Mouse (Mus musculus) C2C12 (cell line): ENCODE data around the gene Mylk3. TPM values are rescaled to one million over a fixed set of nuclear protein-coding genes. Genes with fewer than 3 reads are reported as not detected.
A peak's percentile ranks its signal among the peaks of the same experiment; 100 is the strongest.

Source experiments
- H3K27me3 ChIP-seq: one replicate; pipeline ENCODE4 v1.6.1; 2011; ENCODE audit not compliant: control insufficient read depth, insufficient read depth, insufficient read length
- H3K36me3 ChIP-seq: one replicate; pipeline ENCODE4 v1.6.1; 2011; ENCODE audit not compliant: control insufficient read depth, insufficient read depth
- H3K4me3 ChIP-seq: one replicate; pipeline ENCODE4 v1.5.1; 2011; ENCODE audit warnings: mild to moderate bottlenecking, control low read depth; ENCODE audit not compliant: poor library complexity, insufficient read depth, severe bottlenecking
- H3K79me2 ChIP-seq: one replicate; pipeline ENCODE4 v1.6.1; 2011; ENCODE audit not compliant: control insufficient read depth, insufficient read depth
- H3K79me3 ChIP-seq: one replicate; pipeline ENCODE4 v1.6.1; 2011; ENCODE audit warnings: low read depth, control low read depth
- H3ac ChIP-seq: one replicate; pipeline ENCODE3; 2011; ENCODE audit warnings: low read depth; ENCODE audit not compliant: control insufficient read depth, insufficient read length
- CEBPB ChIP-seq: IDR thresholded peaks from one replicate; pipeline ENCODE4 v1.6.1; 2011; ENCODE audit warnings: low read depth, mild to moderate bottlenecking, control low read depth, moderate library complexity
- CTCF ChIP-seq: IDR thresholded peaks from one replicate; pipeline ENCODE4 v1.5.1; 2011; ENCODE audit not compliant: control insufficient read depth, insufficient read depth, insufficient read length
- FOSL1 ChIP-seq: IDR thresholded peaks from one replicate; pipeline ENCODE4 v1.8.0; 2011; ENCODE audit warnings: mild to moderate bottlenecking, low read length; ENCODE audit not compliant: poor library complexity, insufficient read depth, severe bottlenecking
- MAX ChIP-seq: IDR thresholded peaks from one replicate; pipeline ENCODE4 v1.6.1; 2011; ENCODE audit warnings: mild to moderate bottlenecking, control low read depth
- MYOD1 ChIP-seq: IDR thresholded peaks from one replicate; pipeline ENCODE4 v1.6.1; 2011; ENCODE audit warnings: low read depth; ENCODE audit not compliant: control insufficient read depth, insufficient read length
- MYOG ChIP-seq: IDR thresholded peaks from one replicate; pipeline ENCODE4 v1.6.1; 2011; ENCODE audit not compliant: control insufficient read depth, insufficient read length; ENCODE audit errors: extremely low read depth
- USF1 ChIP-seq: IDR thresholded peaks from one replicate; pipeline ENCODE4 v1.6.1; 2011; ENCODE audit warnings: low read depth, mild to moderate bottlenecking, control low read depth, moderate library complexity
- polyA plus RNA-seq: library from polyadenylated mRNA; unstranded; fragments of >200 nt; fragmentation: generic; extraction: Trizol; gene quantifications from one replicate; pipeline ENCODE4 v1.2.1, GENCODE M21; 2012; ENCODE audit warnings: missing spikeins

Mylk3 gene
- polyA plus RNA-seq, 1 experiment: not detected

DNA sequence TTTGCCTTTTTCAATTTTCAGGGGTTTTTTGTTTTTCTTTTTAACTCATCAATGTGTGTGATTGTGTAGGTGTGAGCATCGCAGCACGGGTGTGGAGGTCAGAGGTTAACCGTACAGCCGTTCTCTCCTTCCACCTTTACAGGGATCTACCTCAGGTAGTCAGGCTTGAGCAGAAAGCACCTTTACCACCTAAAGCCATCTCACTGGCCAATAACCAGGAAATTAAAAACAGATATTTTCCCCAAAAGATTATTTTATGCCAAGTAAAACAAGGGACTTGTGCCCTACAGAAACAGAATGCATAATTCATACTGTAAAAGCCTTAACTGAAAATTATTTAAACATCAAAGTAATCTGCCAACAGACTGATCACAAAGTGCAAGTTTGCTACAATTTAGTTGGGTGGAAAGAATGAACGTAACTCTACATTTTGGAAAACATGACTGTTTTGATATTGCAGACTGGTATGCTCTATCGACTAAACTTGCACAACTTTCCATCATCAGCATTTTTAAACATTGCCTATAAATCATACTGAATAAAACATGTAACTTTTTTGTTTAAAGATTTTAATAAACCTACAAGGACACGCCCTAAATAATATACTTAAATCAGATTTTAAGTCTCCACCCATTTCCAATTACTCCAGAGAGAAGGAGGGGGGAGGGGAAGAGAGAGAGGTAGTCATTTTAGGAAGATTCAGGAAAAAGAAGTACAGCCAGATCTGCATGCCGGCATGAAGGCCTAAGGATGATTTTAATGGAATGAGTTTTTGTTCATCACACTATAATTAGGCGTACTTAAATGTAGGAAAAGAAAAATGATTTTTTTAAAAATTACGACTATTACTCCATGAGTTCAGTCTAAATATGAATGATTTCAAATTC, 45.4 kb upstream of the Mylk3 start:
- H3K36me3 ChIP-seq: no peaks in the 10 kb centered on the region
- H3K79me3 ChIP-seq: peaks cover 47% of the 10 kb centered on the region
- no peak for TF ChIP-seq USF1
- no peak for TF ChIP-seq MYOG
- no peak for TF ChIP-seq MYOD1
- TF ChIP-seq MAX: no peak
- TF ChIP-seq CTCF: no peak
- TF ChIP-seq CEBPB: no peak
- no peak for TF ChIP-seq FOSL1
- peaks cover 59% of the 10 kb centered on the region for H3K79me2 ChIP-seq
- no peaks in the 10 kb centered on the region for H3K27me3 ChIP-seq
- H3ac ChIP-seq: peak overlapping the region; percentile 7
- H3K4me3 ChIP-seq: peak overlapping the region; percentile 76

DNA sequence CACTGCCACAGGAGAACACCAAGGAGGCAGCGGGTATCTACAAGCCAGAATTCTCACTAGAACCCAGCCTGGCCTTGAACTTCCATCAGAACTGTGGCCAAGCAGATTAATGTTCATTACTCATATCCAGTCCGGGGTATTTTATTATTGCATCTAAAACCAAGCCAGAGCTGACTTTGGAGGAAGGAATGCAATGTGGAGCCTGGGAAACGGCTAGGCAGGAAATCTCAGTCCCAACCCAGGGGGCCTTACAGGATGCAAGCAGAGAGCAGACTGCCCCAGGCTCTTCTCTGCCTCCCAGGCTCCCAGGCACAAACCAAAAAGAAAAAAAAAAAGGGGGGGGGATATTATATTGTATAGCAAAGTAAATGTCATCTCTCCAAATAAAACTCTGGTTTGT, 44.7 kb upstream of the Mylk3 start:
- Histone ChIP-seq H3K79me2 (peaks cover 66% of the 10 kb centered on the region), H3K36me3 (no peaks in the 10 kb centered on the region), H3ac (no peak overlapping the region), H3K79me3 (peaks cover 54% of the 10 kb centered on the region), H3K4me3 (no peak overlapping the region), H3K27me3 (no peaks in the 10 kb centered on the region)
- TF ChIP-seq MYOG (no peak), CEBPB (no peak), USF1 (no peak), MAX (no peak), MYOD1 (no peak), CTCF (no peak), FOSL1 (no peak)

DNA sequence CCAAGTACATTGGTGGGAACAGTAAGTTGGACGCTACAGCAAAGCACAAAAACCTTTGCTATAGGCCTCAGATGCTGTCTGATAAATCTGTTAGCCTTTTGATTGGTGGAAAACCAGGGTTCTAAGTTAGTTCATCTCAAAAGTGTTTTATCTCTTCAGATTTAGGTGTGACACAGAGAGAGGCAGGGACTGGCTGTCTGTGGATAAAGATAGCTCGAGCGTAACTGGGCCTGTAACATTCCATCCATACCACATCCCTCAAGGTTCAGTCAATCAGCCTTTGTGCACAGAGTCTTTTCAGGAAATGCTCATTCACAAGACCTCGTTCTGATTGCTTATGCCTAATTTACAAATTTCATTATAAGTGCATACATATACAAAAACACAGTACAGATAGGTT, 43.1 kb upstream of the Mylk3 start:
- H3K27me3 ChIP-seq: no peaks in the 10 kb centered on the region
- peaks cover 80% of the 10 kb centered on the region for H3K79me2 ChIP-seq
- no peak overlapping the region for H3ac ChIP-seq
- H3K79me3 ChIP-seq: peaks cover 59% of the 10 kb centered on the region
- TF ChIP-seq MYOG (no peak), CTCF (no peak), MAX (no peak), MYOD1 (no peak), USF1 (no peak), CEBPB (no peak), FOSL1 (no peak)
- no peaks in the 10 kb centered on the region for H3K36me3 ChIP-seq
- no peak overlapping the region for H3K4me3 ChIP-seq

- Histone ChIP-seq H3K79me3 (peaks cover 64% of the 10 kb centered on the region), H3K4me3 (no peak overlapping the region)
- TF ChIP-seq CEBPB: no peak
- TF ChIP-seq CTCF: no peak
- TF ChIP-seq USF1: no peak
- no peak for TF ChIP-seq MYOG
- no peak for TF ChIP-seq FOSL1
- TF ChIP-seq MAX: no peak
- TF ChIP-seq MYOD1: no peak
These were observed 40.9 kb upstream of the Mylk3 start for GRCm38 (mm10) chr8:85427026-85427425.

GRCm38 (mm10) chr8:85421329-85421728, 35.2 kb upstream of the Mylk3 start:
- no peak overlapping the region for H3ac ChIP-seq
- no peak for TF ChIP-seq CEBPB
- no peak for TF ChIP-seq MYOG
- no peak for TF ChIP-seq FOSL1
- no peak for TF ChIP-seq MYOD1
- TF ChIP-seq CTCF: no peak
- no peak for TF ChIP-seq USF1
- TF ChIP-seq MAX: no peak
- no peak overlapping the region for H3K4me3 ChIP-seq
- peaks cover 35% of the 10 kb centered on the region for H3K79me3 ChIP-seq
- H3K36me3 ChIP-seq: peaks cover 5% of the 10 kb centered on the region
- no peaks in the 10 kb centered on the region for H3K27me3 ChIP-seq
- peaks cover 71% of the 10 kb centered on the region for H3K79me2 ChIP-seq

More at GRCm38 (mm10) chr8:85427026-85427425, 40.9 kb upstream of the Mylk3 start:
- peaks cover 5% of the 10 kb centered on the region for H3K36me3 ChIP-seq
- H3K27me3 ChIP-seq: no peaks in the 10 kb centered on the region
- no peak overlapping the region for H3ac ChIP-seq
- peaks cover 90% of the 10 kb centered on the region for H3K79me2 ChIP-seq

GRCm38 (mm10) chr8:85408526-85408925, 22.4 kb upstream of the Mylk3 start:
- H3K4me3 ChIP-seq: no peak overlapping the region
- H3ac ChIP-seq: no peak overlapping the region
- TF ChIP-seq MAX (no peak), MYOD1 (no peak), MYOG (no peak), CEBPB (no peak), FOSL1 (no peak), USF1 (no peak), CTCF (no peak)
- no peaks in the 10 kb centered on the region for H3K27me3 ChIP-seq
- H3K36me3 ChIP-seq: peaks cover 24% of the 10 kb centered on the region
- no peaks in the 10 kb centered on the region for H3K79me3 ChIP-seq
- peaks cover 6% of the 10 kb centered on the region for H3K79me2 ChIP-seq
